Mouse (Mus musculus) embryonic facial prominence, embryonic 15.5 days (tissue): Measurements from ENCODE around the gene Crebl2. TPM values are rescaled to one million over a fixed set of nuclear protein-coding genes. Genes with fewer than 3 reads are reported as not detected.

Source experiments
- ATAC-seq: fragments of 200-750 bp; cut with Nextera tagmentation; 2 replicates; pipeline ENCODE4 v1.8.0; 2017; ENCODE audit warnings: low read depth, moderate TSS enrichment; ENCODE audit not compliant: insufficient number of reproducible peaks, low FRiP score, low TSS enrichment
- H3K27ac ChIP-seq: fragments of 300-500 bp; sonication (generic); replicated peaks from 2 replicates; pipeline ENCODE4 v1.5.1; 2015; ENCODE audit warnings: mild to moderate bottlenecking, inconsistent platforms
- H3K27me3 ChIP-seq: fragments of 300-500 bp; sonication (generic); 2 replicates; pipeline ENCODE4 v1.6.1; 2015; ENCODE audit warnings: inconsistent platforms
- H3K36me3 ChIP-seq: fragments of 300-500 bp; sonication (generic); 2 replicates; pipeline ENCODE4 v1.6.1; 2015; ENCODE audit warnings: mild to moderate bottlenecking, inconsistent platforms
- H3K4me1 ChIP-seq: fragments of 300-500 bp; sonication (generic); 2 replicates; pipeline ENCODE4 v1.6.1; 2015; ENCODE audit warnings: inconsistent platforms
- H3K4me2 ChIP-seq: fragments of 300-500 bp; sonication (generic); replicated peaks from 2 replicates; pipeline ENCODE4 v1.6.1; 2015; ENCODE audit warnings: mild to moderate bottlenecking, inconsistent platforms
- H3K4me3 ChIP-seq: fragments of 300-500 bp; sonication (generic); replicated peaks from 2 replicates; pipeline ENCODE4 v1.5.1; 2015; ENCODE audit warnings: mild to moderate bottlenecking, inconsistent platforms
- H3K9ac ChIP-seq: fragments of 300-500 bp; sonication (generic); 2 replicates; pipeline ENCODE4 v1.6.1; 2015; ENCODE audit warnings: inconsistent platforms
- H3K9me3 ChIP-seq: fragments of 300-500 bp; sonication (generic); replicated peaks from 2 replicates; pipeline ENCODE4 v1.6.1; 2016; ENCODE audit warnings: inconsistent platforms
- WGBS: fragments of 180-500 bp; shearing (Covaris S2); methylation state at CpG from one replicate; pipeline ENCODE4 v1.1.7; 2015; 5-methylcytosine and 5-hydroxymethylcytosine counted together
- polyA plus RNA-seq: library from polyadenylated mRNA; unstranded; fragments of >200 nt; fragmentation: Nextera tagmentation; extraction: Ambion mirVana; gene quantifications from 2 replicates; pipeline ENCODE4 v1.2.1, GENCODE M21; 2015

Crebl2 gene
- polyA plus RNA-seq, 1 experiment from 2014 or later: 3.4 TPM

DNA sequence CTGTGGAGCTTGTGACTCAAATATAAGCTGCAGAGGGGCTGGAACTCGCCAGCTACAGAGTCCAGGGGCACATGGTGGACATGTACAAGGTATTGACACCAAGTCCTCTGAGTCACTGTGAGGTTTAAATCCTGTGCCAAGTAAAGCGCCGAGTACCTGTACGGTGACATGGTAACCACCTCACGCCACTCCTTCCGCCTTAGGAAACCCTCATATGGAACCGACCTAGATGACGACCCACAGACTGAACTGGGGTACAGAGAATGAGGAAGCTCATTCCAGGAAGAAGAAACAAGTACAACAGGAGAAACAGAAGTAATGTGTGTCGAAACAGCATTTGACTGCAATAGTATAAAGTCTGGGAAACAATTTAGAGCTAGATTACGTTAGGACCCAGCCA lies 33.7 kb upstream of the Crebl2 start:
- Histone ChIP-seq H3K27me3 (no peaks in the 10 kb centered on the region), H3K27ac (no peak overlapping the region), H3K36me3 (no peaks in the 10 kb centered on the region), H3K9me3 (no peaks in the 10 kb centered on the region), H3K4me2 (no peak overlapping the region), H3K4me3 (no peak overlapping the region), H3K9ac (no peak overlapping the region), H3K4me1 (peaks cover 5% of the 10 kb centered on the region)
- no peak for ATAC-seq
- 82% methylated on average over 10 of the region's 10 CpGs for WGBS

DNA sequence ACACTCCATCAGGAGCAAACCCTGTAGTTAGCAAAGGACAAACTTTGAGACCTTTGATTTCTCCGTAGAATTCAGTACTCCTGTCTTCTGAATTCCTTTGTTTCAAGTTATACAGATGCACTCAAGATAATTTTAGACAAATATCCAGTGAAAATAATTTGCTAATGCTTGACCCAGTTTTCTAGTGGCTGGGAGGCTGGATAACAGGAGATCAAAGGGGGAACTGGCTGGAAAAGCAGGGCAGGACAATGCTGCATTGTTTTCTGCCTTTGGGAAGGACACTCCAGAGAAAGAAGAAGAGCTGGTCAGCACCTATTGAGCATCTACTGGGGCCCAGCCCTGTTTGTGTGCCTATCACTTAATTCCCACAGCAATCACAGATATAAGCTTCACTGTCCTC lies 28.5 kb upstream of the Crebl2 start:
- Histone ChIP-seq H3K36me3 (no peaks in the 10 kb centered on the region), H3K4me1 (no peaks in the 10 kb centered on the region), H3K4me3 (no peak overlapping the region), H3K4me2 (no peak overlapping the region), H3K9ac (no peak overlapping the region), H3K27ac (no peak overlapping the region), H3K9me3 (no peaks in the 10 kb centered on the region), H3K27me3 (no peaks in the 10 kb centered on the region)
- WGBS: 53% methylated on average over 1 of the region's 1 CpGs
- ATAC-seq: no peak

DNA sequence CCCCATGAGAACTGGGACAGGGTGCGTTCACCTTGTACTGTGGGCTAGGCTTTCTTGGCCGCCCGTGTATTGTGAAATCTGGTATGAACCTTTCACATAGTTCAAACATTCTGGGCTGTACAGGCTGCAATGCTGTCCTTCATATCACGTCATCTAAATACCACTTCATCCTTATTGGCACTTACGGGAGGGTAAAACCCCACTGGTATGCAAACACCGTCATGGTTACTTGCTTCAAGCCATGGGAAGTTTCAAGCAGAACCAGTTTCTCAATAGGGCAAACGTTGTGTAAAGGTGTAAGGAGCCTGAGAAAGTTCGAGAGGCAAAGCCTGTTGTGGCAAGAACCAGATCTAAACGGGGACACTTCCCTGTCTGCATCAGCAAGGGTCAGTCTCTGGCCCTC lies 27.3 kb upstream of the Crebl2 start:
- Histone ChIP-seq H3K4me3 (no peak overlapping the region), H3K27me3 (no peaks in the 10 kb centered on the region), H3K9me3 (no peaks in the 10 kb centered on the region), H3K4me2 (no peak overlapping the region), H3K27ac (peak overlapping the region; percentile 60; the same call in 1 of the 2 replicates), H3K4me1 (no peaks in the 10 kb centered on the region), H3K9ac (no peak overlapping the region), H3K36me3 (no peaks in the 10 kb centered on the region)
- WGBS: 51% methylated on average over 9 of the region's 9 CpGs
- ATAC-seq: peak; percentile 51; the same call in 1 of the 2 replicates

DNA sequence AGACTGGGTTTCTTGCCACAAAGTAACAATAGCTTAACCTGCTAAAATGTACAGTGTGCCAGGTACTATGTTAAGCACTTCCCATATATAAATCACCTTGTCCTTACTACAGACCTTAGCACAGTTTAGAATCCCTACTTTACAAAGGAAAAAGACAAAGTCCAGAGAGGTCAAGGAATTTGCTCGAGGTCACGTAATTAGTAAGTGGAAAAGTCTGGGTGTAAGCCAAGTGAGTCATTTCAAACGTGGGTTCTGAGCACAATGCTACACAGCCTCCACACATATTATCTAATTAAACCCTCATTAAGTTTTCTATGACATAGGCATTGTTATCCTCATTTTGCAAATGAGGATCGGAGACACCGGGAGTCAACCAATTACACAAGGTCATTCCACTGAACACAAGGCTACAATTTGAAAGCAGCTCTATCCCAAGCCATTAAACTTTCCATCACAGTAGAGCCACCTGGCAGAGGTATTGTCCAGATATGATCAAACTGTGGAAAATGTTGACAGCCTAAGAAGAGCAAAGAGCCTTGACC lies 25.1 kb upstream of the Crebl2 start:
- Histone ChIP-seq H3K4me1 (no peaks in the 10 kb centered on the region), H3K9ac (no peak overlapping the region), H3K27me3 (no peaks in the 10 kb centered on the region), H3K27ac (no peak overlapping the region), H3K36me3 (no peaks in the 10 kb centered on the region), H3K4me3 (no peak overlapping the region), H3K9me3 (no peaks in the 10 kb centered on the region), H3K4me2 (no peak overlapping the region)
- ATAC-seq: no peak
- WGBS: 64% methylated on average over 5 of the region's 5 CpGs

DNA sequence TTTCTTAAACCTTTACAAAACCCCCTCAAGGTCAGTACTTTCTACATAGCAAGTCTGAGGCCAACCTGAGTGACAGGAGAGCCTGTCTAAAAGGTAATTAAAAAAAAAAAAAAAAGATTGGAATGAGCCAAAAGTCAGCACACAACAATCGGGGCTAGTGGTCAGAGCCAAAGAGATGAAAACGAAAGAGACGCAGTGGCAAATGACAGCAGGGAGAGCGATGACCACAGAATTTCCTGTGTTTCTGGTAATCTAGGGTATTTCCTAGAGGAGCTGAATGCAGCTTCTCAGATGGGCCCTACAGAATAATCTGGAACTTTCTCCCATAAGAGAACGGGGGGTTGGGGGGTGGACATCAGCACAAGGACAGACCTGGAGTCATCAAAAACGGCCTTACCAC lies 23.8 kb upstream of the Crebl2 start:
- Histone ChIP-seq H3K27me3 (no peaks in the 10 kb centered on the region), H3K36me3 (no peaks in the 10 kb centered on the region), H3K27ac (no peak overlapping the region), H3K4me3 (no peak overlapping the region), H3K4me1 (no peaks in the 10 kb centered on the region), H3K4me2 (no peak overlapping the region), H3K9ac (no peak overlapping the region), H3K9me3 (no peaks in the 10 kb centered on the region)
- 85% methylated on average over 6 of the region's 6 CpGs for WGBS
- no peak for ATAC-seq

DNA sequence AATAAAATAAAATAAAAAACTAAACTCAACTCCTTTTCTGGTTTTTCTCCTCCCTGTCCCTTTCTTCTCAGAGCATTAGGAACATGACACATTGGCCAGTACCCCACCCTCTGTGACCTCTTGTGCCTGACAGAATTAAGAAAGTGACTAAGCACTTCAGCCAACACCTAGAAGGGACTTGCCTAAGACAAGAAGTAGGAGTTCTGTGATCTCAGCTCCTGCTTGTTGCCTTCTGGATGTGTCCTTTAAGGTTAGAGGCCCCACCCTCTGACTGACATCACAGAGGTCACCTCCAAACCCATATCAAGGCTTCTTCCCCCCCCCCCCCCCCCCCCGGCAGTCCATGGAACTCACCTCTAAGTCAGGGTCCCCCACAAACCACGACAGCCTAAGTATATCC lies 22.9 kb upstream of the Crebl2 start:
- H3K4me1 ChIP-seq: no peaks in the 10 kb centered on the region

DNA sequence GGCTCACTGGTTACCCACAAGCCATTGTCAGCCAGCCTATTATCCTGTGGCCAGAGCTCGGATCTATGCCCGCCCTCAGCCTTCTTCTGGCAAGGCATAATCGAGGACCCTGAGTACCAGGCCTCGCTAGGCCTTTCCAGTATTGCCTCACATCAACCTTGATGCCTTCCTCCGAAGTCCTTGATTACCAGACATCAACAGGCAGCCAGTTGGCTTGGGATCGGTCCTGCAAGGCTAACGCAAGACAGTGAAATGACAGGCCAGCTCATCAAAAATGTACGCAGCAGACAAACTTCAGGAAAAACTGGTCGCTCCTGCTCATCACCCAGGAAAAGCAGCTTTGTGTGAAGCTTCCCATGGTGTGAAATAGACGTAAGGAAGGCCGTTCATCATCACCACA lies 22.2 kb upstream of the Crebl2 start:
- Histone ChIP-seq H3K27ac (no peak overlapping the region), H3K4me1 (no peaks in the 10 kb centered on the region), H3K36me3 (no peaks in the 10 kb centered on the region), H3K4me2 (no peak overlapping the region), H3K4me3 (no peak overlapping the region), H3K9me3 (no peaks in the 10 kb centered on the region), H3K9ac (no peak overlapping the region), H3K27me3 (no peaks in the 10 kb centered on the region)
- ATAC-seq: no peak
- WGBS: 76% methylated on average over 11 of the region's 11 CpGs

More for the DNA sequence above, 22.9 kb upstream of the Crebl2 start:
- no peak overlapping the region for H3K4me3 ChIP-seq
- H3K9ac ChIP-seq: no peak overlapping the region
- no peaks in the 10 kb centered on the region for H3K36me3 ChIP-seq
- no peak overlapping the region for H3K27ac ChIP-seq
- no peaks in the 10 kb centered on the region for H3K9me3 ChIP-seq
- H3K27me3 ChIP-seq: no peaks in the 10 kb centered on the region
- 56% methylated on average over 1 of the region's 2 CpGs for WGBS
- H3K4me2 ChIP-seq: no peak overlapping the region
- ATAC-seq: no peak

DNA sequence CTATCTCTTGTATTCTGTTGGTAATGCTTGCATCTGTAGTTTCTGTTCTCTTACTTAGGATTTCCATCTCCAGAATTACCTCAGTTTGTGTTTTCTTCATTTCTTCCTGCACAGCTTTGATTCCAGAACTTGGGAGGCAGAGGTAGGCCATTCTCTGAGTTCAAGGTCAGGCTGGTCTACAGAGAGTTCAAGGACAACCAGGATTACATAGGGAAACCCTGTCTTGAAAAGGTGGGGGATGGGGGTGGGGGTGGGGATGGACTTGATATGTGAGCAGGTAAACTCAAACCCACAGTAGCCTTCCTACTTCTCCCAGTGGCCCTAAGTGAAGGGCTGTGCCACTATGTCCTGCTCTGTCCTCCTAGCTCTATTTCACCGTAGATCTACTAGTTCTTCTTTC lies 16.9 kb upstream of the Crebl2 start:
- Histone ChIP-seq H3K9ac (no peak overlapping the region), H3K4me1 (0 out of 2 replicates have a peak, but pooled peaks cover 9% of the 10 kb centered on the region), H3K27me3 (no peaks in the 10 kb centered on the region), H3K27ac (no peak overlapping the region), H3K9me3 (no peaks in the 10 kb centered on the region), H3K4me2 (no peak overlapping the region), H3K4me3 (no peak overlapping the region), H3K36me3 (no peaks in the 10 kb centered on the region)
- 76% methylated on average over 1 of the region's 1 CpGs for WGBS
- no peak for ATAC-seq

DNA sequence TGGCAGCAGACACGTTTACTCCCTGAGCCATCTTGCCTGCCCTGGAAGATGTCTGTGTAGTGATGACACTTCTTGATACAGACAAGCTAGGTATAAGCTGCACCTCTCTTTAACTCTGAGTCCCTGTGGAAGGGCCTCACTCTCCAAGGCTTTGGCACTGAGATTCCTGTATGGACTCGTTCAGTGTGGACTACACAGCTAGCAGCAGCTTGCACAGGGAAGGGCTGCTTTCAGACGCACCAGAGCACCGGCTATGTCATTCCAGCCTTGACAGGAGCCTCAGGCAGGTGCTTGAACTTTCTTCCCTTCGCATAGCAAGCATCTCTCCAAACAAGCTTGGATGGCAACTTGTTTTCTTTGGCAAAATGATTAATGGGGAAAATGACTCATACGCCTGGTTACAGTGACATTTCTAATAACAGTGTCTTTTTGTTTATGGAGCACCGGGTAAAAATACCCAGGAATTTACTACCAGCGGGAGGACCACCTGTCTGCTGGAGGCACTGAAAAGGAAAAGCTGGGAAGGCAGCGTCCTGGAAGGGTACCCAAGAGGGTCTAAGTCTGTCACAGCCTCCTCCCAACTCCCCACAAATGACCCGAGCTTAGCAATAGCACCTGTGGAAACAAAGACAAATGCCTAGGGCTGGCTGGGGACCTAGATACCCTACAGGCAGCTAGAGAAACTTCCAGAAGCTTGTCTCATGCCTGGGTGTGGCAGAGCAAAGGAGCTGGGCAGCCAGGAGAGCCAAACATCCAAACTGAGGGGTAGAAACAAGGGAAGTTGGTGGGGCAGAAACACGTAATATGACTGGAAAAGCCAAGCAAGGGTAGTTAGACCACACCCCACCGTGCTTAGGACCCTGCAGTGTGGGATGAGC lies 12.7 kb upstream of the Crebl2 start:
- H3K27me3 ChIP-seq: no peaks in the 10 kb centered on the region
- WGBS: 49% methylated on average over 12 of the region's 12 CpGs
- no peaks in the 10 kb centered on the region for H3K9me3 ChIP-seq
- no peak overlapping the region for H3K4me3 ChIP-seq
- H3K27ac ChIP-seq: peak overlapping the region; percentile 77
- no peaks in the 10 kb centered on the region for H3K36me3 ChIP-seq
- H3K4me2 ChIP-seq: no peak overlapping the region
- 0 out of 2 replicates have a peak, but pooled peaks cover 9% of the 10 kb centered on the region for H3K4me1 ChIP-seq
- no peak overlapping the region for H3K9ac ChIP-seq
- ATAC-seq: no peak

DNA sequence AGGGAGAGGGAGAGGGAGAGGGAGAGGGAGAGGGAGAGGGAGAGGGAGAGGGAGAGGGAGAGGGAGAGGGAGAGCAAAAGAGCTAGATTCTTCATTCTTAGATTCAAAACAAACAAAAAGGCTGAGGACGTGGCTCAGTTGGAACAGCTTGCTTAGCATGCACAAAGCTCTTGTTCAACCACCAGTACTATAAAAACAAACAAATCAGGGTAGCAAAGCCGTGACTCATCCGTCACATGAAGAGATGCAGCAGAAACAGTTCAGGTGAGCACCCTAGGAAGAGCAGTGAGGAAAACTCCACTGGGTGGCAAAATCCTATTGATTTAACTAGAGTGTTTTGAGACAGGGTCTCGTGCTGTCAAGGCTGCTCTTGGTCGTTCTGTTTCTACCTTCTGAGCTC lies 10.2 kb upstream of the Crebl2 start:
- no peak for ATAC-seq
- Histone ChIP-seq H3K9me3 (no peaks in the 10 kb centered on the region), H3K27ac (no peak overlapping the region), H3K4me2 (no peak overlapping the region), H3K9ac (no peak overlapping the region), H3K4me1 (0 out of 2 replicates have a peak, but pooled peaks cover 9% of the 10 kb centered on the region), H3K36me3 (no peaks in the 10 kb centered on the region), H3K27me3 (no peaks in the 10 kb centered on the region), H3K4me3 (no peak overlapping the region)
- WGBS: 42% methylated on average over 5 of the region's 5 CpGs

DNA sequence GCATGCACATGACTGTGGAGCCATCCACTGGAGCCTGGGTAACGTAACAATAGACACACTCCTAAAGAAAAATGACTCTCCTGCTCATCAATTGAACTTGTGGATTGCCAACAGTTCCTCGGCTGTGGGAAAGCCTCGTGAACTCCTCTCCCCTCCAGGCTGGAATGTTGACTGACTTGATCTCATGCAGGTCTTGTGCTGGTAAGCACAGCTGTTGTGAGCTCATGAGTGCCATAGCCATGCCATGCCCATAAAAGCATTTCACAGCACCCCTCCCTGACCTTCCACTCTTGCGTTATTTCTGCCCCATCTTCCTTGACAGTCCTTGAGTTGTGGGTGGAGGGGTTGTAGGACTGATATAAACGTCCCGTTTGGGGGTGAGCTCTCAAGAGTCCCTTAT lies 9.5 kb upstream of the Crebl2 start:
- no peaks in the 10 kb centered on the region for H3K9me3 ChIP-seq
- 0 out of 2 replicates have a peak, but pooled peaks cover 9% of the 10 kb centered on the region for H3K4me1 ChIP-seq
- WGBS: 55% methylated on average over 6 of the region's 6 CpGs
- H3K27me3 ChIP-seq: no peaks in the 10 kb centered on the region
- H3K9ac ChIP-seq: no peak overlapping the region
- no peaks in the 10 kb centered on the region for H3K36me3 ChIP-seq
- no peak overlapping the region for H3K4me2 ChIP-seq
- no peak overlapping the region for H3K4me3 ChIP-seq
- ATAC-seq: no peak
- H3K27ac ChIP-seq: no peak overlapping the region

DNA sequence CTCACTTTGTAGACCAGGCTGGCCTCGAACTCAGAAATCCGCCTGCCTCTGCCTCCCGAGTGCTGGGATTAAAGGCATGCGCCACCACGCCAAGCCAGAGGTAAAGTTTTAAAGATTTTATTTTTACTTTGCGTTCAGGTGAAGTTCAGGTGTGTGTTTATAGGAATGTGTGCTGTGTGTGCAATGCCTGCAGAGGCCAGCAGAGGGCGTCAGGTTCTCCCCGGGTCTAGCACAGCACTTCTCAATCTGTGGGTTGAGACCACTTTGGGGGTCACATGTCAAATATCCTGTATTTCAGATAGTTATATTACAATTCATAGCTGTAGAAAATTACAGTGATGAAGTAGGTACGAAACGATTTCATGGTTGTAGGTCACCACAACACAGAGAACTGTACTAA lies 7.1 kb upstream of the Crebl2 start:
- Histone ChIP-seq H3K9ac (no peak overlapping the region), H3K27me3 (no peaks in the 10 kb centered on the region), H3K4me3 (no peak overlapping the region), H3K9me3 (no peaks in the 10 kb centered on the region), H3K4me2 (no peak overlapping the region), H3K36me3 (no peaks in the 10 kb centered on the region), H3K27ac (no peak overlapping the region), H3K4me1 (no peaks in the 10 kb centered on the region)
- no peak for ATAC-seq
- 70% methylated on average over 10 of the region's 10 CpGs for WGBS
